Comparison of ENCODE assay signal across 8 mouse cellular contexts in the genomic region with DNA sequence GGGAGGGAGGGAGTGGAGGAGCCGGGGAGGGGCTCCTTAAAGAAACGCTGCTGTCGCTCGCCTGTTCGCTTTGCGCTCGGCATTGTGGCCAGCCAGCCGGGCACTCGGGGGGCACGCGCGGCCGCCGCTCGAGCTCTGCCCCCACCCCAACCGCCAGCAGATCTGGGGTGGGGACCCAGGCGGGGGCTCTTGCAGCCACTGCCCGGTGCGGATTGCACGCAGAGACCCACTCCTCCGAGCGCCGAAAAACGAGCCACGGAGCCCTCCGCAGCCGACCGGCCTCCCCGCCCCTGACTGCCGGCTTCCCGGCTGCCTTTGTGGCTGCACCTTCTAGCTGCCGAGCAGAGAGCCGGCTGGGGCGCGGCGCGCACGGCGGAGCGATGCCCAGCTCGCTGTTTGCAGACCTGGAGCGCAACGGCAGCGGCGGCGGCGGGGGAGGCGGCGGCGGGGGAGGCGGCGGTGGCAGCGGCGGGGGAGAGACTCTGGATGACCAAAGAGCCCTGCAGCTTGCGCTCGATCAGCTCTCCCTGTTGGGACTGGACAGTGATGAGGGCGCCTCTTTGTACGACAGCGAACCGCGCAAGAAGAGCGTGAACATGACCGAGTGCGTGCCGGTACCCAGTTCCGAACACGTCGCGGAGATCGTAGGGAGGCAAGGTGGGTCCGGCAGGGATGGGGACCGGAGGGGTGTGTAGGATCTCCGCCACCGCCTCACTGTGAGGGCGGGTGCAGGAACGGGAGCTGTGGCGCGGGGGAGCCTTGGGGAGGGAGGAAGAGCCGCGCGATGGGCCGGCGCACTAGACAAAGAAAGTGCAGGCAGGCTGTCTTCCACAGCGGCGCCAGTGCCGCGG. TPM values are rescaled to one million over a fixed set of nuclear protein-coding genes. Genes with fewer than 3 reads are reported as not detected.
DNase-seq lines count a peak whose midpoint lies in the region; ATAC-seq and TF ChIP-seq lines count a peak whose summit lies in the region.

TSS of gene Mex3b (plus strand) at position 63 of the 851 bp plus-strand sequence.

- H3K4me3 ChIP-seq in hindbrain, postnatal 0 days (ENCODE audit: low read length): peak within 1 kb of the TSS; percentile 94
- peak within 1 kb of the TSS; percentile 99 for H3K4me3 ChIP-seq in megakaryocyte, embryonic 14.5 days (replicated peaks)

- WGBS in hindbrain, postnatal 0 days: 3% methylated on average over 82 of the region's 87 CpGs

- H3K4me1 ChIP-seq in hindbrain, postnatal 0 days (ENCODE audit: insufficient read depth, low read length): 0 out of 2 replicates have a peak, but pooled peaks cover 4% of the 10 kb centered on the region
- peaks cover 41% of the 10 kb centered on the region for H3K4me1 ChIP-seq in megakaryocyte, embryonic 14.5 days

- H3K9ac ChIP-seq in hindbrain, postnatal 0 days (replicated peaks; ENCODE audit: low read length): peak within 1 kb of the TSS; percentile 93

- TF ChIP-seq CTCF in hindbrain, postnatal 0 days (IDR thresholded peaks at IDR 0.05; ENCODE audit: low read depth): no peak

- peak within 1 kb of the TSS; percentile 77 for H3K4me2 ChIP-seq in hindbrain, postnatal 0 days (ENCODE audit: low read depth, low read length)

- H3K27me3 ChIP-seq in hindbrain, postnatal 0 days (ENCODE audit: insufficient read depth, low read length): no peaks in the 10 kb centered on the region
- H3K27me3 ChIP-seq in megakaryocyte, embryonic 14.5 days (replicated peaks): peaks cover 18% of the 10 kb centered on the region

- ATAC-seq in hindbrain, postnatal 0 days: no peak; the same call in 1 of the 2 replicates
- ATAC-seq in monocyte, adult 5-6 weeks (replicated peaks; ENCODE audit: insufficient number of reproducible peaks, low FRiP score, low TSS enrichment, poor library complexity, severe bottlenecking): no peak

- H3K27ac ChIP-seq in hindbrain, postnatal 0 days: peak within 1 kb of the TSS; percentile 100

- peak; percentile 89 for DNase-seq in ZHBTc4 (ENCODE audit: low read depth, low spot score)
- peak; percentile 71 to 75 for DNase-seq in cerebellum, postnatal 14 days
- peak; percentile 9 to 11 for DNase-seq in gastrocnemius, adult 8-10 months (ENCODE audit: low spot score in 2 of 2)
- peak; percentile 78 for DNase-seq in hindbrain, postnatal 0 days (ENCODE audit: low spot score)
- peak; percentile 51 to 65 for DNase-seq in left cerebral cortex, adult 9 months (ENCODE audit: low spot score in 2 of 2)
- peak; percentile 63 for DNase-seq in right cerebral cortex, postnatal 4 days

- H3K36me3 ChIP-seq in hindbrain, postnatal 0 days (ENCODE audit: insufficient read depth, low read length): no peaks in the 10 kb centered on the region
- peaks cover 16% of the 10 kb centered on the region for H3K36me3 ChIP-seq in megakaryocyte, embryonic 14.5 days (replicated peaks; ENCODE audit: low read length)

- H3K9me3 ChIP-seq in hindbrain, postnatal 0 days (ENCODE audit: low read length): no peaks in the 10 kb centered on the region
- peaks cover 13% of the 10 kb centered on the region for H3K9me3 ChIP-seq in megakaryocyte, embryonic 14.5 days

RNA-seq across cellular contexts. Expression of gene Mex3b, which starts in this region (rescaled TPM):
- total RNA-seq in gastrocnemius, adult 8-10 months (2022): under 1 TPM; 0.11 to 0.25 (median 0.19) TPM
- 91.3 and 92.0 TPM in 2 replicates for total RNA-seq in hindbrain, postnatal 0 days (2014; rRNA removed)
- 14.1 and 15.8 TPM in 2 replicates for polyA plus RNA-seq in hindbrain, postnatal 0 days (2015; fragmentation: Nextera tagmentation; extraction: Ambion mirVana)
- polyA plus RNA-seq in megakaryocyte, embryonic 14.5 days (2012; ENCODE audit: insufficient read depth, low replicate concordance): 1.7 and 1.8 TPM in 2 replicates
- 3.3 to 3.8 TPM (median 3.8 TPM) in 3 replicates for total RNA-seq in monocyte, adult 5-6 weeks (2017)

Comparison
In these comparisons a context has a peak if more than half of its experiments do, and no peak if none do; other contexts are left out.
1. RNA of gene Mex3b (total RNA-seq): 91.3 to 92.0 TPM in hindbrain, postnatal 0 days; 3.3 to 3.8 TPM in monocyte, adult 5-6 weeks and 0.11 to 0.25 TPM in gastrocnemius, adult 8-10 months; every median in the first group is over 10 times any median in the second.
2. Peak in DNase-seq in gastrocnemius, adult 8-10 months; RNA of the gene not detected or under 1 TPM.
3. DNase-seq: peak in every context shown above with its lines; median percentile 89 in ZHBTc4; 78 in hindbrain, postnatal 0 days; 73 in cerebellum, postnatal 14 days; 63 in right cerebral cortex, postnatal 4 days; 58 in left cerebral cortex, adult 9 months; 10 in gastrocnemius, adult 8-10 months.